Mouse (Mus musculus) left cerebral cortex, postnatal 36 days (tissue): ENCODE results near the gene Slc52a3. TPM values are rescaled to one million over a fixed set of nuclear protein-coding genes. Genes with fewer than 3 reads are reported as not detected.

Source experiments
- DNase-seq, 2 experiments: peaks; one replicate each; pipeline ENCODE4 v3.0.0; 2021 to 2022; ENCODE audit warnings: low spot score in 2 of 2, mixed read lengths in 1 of 2
- intact Hi-C: fragments of 180-260 bp; cut with DNase I; formaldehyde crosslinking; loops from one replicate; pipeline ENCODE4 v1.15.1; 2025
- total RNA-seq, 2 experiments: library from RNA; stranded (reverse); gene quantifications; 2 replicates each; pipeline ENCODE4 v1.2.3; 2021

Gene Slc52a3
- 1 to 10 TPM; 2.2 to 3.2 TPM for total RNA-seq

DNA sequence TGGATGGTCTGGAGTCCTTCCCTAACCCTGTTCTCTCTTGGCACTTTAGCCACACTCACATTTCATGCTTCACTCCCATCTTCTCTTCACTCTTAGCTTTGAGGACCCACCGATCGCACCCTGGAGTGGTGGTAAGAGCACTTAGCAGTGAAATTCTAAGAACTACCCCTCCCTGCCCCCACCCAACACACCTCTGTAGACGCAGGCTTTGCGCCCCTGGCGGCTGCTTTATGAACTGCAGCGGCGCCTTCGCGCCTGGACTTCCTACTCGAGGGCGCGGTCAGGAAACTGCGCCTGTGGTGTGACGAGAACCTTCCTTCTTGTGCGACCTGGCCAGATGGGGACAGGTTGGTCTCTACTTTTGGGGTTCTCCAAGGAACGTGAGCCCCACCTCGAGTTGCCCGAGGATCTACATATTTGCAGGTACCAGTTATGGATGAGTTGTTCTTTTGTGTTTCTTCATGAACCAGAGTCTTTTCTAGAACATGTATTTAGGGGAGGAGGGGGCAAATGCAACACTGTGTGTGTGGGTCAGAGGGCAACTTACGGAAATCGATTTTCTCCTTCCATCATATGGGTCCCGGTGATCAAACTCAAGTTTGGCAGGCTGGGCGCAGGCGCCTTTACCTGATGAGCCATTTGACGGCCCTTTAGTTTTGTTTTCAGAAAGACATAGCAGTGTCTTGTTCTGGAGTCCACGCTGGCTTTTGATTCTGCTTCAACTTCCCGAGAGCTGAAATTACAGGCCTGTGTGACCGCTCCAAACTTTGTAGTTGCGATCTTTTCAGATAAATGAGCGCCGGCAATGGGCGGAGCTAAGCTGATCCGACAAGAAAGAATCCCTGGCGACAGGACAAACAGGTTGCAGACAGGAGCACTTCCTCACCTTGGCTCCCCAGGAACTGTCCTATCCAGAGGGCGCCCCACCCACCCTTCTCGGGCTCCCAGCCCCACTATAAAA lies at the start of gene Slc52a3:
Slc52a3 (plus strand) TSS at position 283 of the 961 bp plus-strand sequence.
- DNase-seq: peak; percentile 72 to 78
- intact Hi-C loops: no loop called here

DNA sequence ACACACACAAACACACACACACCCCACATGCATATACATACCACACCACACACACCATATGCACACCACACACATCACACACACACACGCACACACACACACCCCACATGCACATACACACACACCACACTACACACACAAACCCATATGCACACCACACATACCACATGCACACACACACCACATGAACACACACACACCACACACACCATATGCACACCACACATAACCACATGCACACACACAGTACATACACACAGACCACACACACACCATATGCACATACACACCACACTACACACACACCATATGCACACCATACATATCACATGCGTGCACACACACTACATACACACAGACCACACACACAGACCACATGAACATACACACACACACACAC lies 48.7 kb upstream of the Slc52a3 start:
- intact Hi-C loops: no loop called here

DNA sequence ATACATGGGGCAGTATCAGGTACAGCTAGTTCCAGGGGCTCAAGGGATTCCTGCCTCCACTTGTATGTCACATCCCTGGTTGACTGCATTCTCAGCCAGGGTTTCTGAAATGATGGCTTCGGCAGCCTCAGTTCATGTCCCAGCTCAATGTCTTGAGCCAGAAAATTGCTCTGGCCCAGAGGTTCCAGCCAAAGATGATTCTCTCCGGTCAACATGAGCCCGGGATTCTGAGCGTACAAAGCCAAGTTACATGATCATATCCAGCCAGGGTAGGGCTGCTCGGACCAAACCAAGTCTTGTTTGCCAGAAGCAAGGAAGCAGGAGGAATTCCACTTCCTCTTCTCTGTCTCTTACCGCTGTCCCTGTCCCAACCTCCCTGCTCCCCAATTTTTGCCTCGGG lies 48.0 kb upstream of the Slc52a3 start:
- intact Hi-C loops: no loop called here
- no peak for DNase-seq

More for the DNA sequence above, 48.7 kb upstream of the Slc52a3 start:
- no peak for DNase-seq

DNA sequence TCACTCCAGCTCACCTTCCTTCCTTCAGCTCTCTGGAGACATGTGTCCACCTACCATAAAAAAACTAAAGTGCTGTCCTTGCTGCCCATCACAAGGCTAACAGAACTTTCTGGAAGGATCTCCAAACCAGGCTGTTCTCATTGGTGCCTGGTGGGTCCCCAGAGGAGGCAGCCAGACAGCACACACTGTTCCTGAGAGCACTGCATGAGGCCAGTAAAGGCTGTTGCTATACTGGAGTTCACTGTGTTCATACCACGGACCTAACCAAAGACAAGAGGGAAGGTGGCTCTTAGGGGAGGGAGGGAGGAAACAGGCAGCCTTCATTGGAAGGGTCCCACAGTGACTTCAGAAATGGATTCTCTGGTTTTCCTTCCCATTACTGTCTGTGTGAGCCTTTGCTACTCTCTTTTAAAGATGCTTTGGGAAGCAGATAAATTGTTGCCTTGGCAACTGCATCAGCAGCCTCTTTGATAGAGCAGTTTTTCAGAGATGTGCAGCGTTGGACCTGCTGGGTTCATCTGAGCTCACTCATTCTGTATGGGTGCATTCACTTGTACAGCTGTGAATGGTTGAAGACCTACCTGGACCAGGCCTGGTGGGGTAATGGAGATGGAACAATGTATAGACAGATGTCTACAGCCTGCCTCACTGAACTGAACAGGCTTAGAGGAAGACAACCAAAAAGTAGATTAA lies 47.1 kb upstream of the Slc52a3 start:
- DNase-seq: no peak
- intact Hi-C loops: no loop called here

DNA sequence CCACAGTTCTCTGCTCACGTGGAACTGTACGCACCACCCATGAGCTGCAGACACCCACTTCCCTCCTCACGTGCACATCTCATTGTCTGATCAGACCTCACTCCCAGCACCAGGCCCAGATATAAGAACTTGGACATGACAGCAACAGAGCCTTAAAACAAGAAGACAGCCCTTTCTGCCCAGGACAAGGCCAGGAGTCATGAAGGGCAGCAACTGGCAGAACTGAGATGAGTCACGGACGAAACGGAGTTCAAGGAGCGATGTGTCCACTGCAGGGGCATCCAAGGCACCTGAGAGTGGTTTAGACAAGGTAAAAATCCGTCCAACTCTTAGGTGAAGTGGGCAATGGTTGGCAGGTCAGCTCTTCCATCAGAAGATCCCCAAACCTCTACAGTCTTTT lies 42.6 kb upstream of the Slc52a3 start:
- DNase-seq: no peak
- intact Hi-C loops: no loop called here

DNA sequence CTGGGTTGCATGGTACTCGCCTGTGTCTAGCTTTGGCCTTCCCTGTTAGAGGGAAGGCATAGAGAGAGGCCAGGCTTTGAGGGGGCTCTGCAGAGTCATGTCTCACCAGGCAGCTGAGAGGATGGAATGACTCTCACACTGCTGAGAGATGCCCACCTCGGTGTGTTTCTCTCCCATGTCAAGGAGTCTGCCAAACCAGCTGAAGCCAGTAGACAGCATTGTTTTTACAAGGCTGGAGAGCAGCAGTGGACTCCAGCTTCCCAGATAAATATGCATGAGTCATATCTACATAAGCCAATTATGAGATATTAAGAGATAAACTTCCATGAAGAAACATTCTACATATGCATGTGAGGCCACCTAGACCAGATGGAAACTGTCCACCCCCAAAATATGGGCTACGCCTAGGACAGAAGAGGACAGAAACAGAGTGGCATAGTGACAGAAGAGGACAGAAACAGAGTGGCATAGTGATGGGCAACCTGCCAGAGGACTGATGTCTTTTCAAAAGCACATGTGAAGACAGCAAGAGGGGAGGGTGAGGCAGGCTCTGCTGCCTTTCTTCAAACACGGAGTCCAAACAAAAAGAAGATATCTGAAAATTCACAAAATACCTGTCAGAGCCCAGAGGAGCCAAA lies 39.7 kb upstream of the Slc52a3 start:
- DNase-seq: no peak
- intact Hi-C loops: no loop called here

DNA sequence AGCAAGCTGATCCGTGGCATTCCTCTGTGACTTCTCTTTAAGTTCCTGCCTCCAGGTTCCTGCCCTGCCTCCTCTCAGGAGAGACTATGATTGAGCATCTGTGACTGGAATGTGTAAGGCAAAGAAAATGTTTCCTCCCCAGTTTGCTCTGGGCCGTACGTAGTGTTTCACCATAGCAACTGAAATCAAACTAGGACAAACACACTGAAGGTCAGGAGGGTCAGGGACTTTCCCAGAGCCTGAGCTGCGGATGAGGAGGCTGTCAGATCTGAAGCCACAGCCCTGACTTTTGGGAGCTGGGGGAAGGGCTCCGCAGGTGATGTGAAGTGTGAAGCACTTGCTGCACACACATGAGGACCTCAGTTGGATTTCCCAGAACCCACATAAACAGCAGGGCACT lies 37.0 kb upstream of the Slc52a3 start:
- DNase-seq: no peak
- intact Hi-C loops: no loop called here

DNA sequence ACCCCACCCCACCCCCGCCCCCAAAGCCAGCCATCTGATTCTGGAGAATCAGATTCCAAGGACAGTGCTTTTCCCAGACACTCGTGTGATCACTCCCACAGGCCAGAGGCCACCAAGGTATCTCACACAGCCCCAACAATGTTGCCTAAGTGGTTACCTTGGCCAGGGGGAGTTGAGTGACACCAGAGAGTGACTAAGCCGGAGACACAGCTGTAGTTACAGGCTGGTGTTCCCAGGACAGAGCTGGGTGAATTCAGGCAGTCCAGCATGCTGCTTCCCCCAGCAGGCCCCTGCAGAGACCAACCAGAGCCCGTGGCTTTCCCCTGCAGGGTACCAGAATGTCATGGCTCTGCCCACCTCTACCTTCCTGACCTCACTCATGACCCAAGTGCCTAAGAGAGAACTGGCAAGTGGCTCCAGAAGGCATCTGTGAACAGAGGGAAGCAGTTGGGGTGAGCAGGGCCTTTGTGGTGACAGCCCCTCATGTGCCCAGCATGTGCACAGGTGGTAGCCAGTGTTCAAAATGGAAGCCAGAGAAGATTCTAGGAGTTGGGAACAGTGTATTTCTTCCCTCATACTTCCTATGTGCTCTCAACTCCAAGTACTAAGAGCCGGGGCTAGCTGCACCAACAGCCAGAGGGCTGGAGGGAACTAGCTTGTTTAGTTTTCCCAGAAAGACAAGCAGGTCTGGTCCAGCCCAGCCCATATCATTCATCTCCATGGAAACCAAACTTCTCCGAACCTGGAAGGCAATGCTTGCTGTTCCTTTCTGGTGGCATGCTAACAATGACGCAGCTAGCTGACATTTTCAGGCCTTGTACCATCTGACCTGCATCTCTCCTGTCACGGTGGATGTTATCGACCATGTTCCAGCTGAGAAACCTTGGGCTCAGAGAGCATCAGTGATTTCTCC lies 34.8 kb upstream of the Slc52a3 start:
- no peak for DNase-seq

DNA sequence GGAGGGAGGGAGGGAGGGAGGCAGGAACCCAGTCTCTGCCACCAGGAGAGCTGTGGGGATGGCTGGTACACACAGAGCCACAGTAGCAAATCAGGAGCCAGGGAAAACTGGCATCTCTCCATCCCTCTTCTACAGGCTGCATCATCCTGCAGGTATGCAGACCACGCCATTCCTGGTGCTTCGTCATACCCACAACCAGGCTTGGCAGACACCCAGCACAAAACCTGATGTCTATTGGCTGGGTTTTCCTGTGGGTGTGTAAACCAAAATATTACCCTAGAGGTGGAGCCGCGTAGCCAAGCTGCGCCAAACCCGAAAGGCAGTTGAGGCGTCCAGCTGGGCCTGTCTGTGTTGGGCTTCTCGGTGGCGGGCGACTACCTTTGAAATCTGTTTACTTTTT lies 33.8 kb upstream of the Slc52a3 start:
- DNase-seq: peak; percentile 76 to 80
- intact Hi-C loops: no loop called here

More for the DNA sequence above, 34.8 kb upstream of the Slc52a3 start:
- intact Hi-C loops: no loop called here

DNA sequence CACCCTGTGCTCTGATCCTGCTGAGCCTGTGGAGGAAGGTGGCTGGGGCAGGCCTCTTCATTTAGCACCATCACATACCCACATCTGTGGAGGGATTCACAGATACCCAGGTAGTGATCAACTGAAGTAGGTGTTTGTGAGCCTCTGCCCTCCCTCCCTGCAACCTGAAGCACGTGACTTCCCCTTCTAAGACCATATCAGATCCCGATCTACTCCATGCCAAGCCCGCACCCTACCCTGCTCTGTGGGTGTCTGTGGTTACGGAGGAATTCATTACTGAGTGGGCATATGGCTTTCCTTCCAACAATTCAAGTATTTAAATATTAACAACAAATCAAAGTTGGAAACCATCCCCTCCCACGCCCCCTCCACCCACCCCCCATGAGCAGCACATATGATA lies 33.0 kb upstream of the Slc52a3 start:
- intact Hi-C loops: no loop called here
- DNase-seq: no peak

DNA sequence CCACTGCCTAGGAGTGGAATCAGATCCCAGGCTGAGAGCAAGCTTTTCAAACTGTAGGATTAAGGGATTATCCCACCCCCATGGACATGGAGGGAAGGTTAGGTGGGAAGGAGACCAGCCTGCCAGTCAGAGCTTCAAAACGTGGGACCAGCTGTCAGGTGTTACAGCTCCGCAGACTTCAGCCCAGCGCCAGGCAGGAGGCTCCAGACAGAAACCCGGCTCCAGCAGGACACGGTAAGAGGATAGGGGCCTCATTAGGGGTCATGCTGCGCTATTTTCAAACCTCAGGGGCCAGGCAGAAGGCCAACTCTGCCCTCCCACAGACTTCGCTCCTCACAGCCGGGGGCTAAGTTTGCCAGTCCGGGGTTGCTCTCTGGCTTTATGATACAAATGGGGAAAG lies 32.3 kb upstream of the Slc52a3 start:
- intact Hi-C loops: no loop called here
- no peak for DNase-seq

DNA sequence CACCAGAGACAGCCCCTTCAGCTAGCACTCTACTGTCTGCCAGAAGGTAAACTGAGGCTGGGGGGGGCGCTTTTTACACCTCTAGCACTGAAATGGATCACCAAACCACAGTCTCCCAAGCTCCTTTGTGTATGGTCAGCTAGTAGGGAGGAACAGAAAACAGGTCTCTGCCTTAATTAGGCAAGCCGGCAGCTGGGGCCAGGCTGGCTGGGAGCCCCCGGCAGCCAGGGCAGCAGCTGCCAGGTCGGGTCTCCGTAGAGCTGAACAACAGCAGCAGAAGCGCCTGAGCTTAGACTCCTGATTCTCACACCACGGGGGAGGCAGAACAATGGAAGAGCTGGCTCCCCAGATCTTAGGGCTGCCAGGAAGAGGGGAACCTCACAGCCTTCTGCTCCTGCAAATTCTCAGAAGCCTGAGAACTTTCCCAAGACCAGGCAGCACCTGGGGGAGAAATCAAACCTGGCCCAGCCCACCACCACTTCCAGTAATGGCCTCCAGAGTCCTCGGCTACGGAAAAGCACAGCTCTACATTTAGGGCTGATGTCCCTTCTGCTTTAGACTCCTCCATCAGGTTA lies 29.0 kb upstream of the Slc52a3 start:
- DNase-seq: no peak
- intact Hi-C loops: no loop called here

DNA sequence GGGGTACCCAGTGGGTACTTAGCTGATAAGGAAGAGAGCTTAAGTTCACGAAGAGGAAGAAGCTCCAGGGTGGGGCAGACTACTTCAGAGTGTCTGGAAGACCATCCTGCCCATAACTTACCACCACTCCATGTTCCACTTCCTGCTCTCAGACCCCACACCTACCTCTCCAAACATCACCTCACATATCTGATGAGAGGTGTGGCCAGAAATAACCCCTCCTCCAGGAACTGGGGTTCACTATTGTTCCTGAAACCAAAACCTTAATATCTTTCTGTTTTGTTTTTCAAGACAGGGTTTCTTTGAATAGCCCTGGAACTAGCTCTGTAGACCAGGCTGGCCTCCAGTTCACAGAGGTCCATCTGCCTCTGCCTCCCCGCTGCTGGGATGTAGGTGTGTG lies 28.5 kb upstream of the Slc52a3 start:
- intact Hi-C loops: no loop called here

DNA sequence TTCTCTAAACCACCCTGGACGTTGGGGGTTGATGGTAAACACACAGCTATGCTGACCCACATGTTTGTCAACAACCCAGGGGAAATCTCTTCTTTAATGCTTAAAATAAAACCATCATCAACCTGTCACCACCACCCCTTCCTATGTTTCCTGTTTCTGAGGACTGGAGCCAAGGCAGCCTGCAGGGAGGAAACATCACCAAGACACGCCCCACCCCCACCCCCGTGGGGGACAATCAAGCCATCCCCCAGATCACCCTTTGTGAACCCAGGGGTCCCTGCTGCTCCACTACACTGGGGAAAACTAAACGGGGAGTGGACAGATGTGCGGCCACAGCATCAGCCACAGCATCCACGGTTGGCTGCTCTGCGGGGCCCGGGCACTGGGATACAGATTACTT lies 27.9 kb upstream of the Slc52a3 start:
- intact Hi-C loops: no loop called here
- DNase-seq: no peak

More for the DNA sequence above, 28.5 kb upstream of the Slc52a3 start:
- DNase-seq: no peak

DNA sequence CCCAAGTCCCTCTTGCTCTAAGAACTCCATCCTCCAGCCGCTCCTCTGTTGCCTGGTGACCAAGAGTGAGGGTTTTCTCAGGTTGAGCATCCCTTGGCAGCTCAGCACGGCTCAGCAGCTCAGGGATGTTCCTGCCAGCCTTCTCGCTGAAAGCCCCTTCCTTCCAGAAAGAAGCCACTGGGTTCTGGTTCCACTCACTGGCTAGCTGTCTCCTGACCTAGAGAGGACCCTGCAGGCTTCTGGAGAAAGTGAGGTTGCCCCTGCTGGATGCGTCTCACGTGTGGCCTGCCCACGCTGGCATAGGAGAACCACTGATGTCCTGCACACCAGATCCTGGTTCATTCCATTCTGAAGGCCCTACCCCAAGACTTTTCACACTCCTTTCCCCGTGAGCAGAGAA lies 27.3 kb upstream of the Slc52a3 start:
- no peak for DNase-seq
- intact Hi-C loops: no loop called here

DNA sequence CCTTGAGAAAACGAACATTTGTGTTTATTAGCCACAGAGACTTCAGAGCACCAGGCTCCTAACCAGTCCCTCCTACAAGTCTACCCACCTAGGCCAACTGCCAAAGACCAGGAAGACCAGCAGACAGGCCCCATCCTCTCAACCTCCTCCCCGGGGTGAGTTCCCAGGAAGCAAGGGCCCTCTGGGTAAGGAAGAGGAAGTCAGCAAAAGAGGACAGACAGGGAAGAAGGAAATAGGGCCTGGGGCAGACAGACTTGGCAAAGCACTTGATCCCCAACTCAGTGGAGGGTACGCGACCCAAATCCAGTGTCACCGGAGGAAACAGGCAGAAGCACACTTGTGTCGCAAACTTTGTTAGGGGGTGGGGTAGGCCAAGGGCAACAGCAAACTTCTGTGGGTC lies 26.9 kb upstream of the Slc52a3 start:
- no peak for DNase-seq
- intact Hi-C loops: no loop called here

DNA sequence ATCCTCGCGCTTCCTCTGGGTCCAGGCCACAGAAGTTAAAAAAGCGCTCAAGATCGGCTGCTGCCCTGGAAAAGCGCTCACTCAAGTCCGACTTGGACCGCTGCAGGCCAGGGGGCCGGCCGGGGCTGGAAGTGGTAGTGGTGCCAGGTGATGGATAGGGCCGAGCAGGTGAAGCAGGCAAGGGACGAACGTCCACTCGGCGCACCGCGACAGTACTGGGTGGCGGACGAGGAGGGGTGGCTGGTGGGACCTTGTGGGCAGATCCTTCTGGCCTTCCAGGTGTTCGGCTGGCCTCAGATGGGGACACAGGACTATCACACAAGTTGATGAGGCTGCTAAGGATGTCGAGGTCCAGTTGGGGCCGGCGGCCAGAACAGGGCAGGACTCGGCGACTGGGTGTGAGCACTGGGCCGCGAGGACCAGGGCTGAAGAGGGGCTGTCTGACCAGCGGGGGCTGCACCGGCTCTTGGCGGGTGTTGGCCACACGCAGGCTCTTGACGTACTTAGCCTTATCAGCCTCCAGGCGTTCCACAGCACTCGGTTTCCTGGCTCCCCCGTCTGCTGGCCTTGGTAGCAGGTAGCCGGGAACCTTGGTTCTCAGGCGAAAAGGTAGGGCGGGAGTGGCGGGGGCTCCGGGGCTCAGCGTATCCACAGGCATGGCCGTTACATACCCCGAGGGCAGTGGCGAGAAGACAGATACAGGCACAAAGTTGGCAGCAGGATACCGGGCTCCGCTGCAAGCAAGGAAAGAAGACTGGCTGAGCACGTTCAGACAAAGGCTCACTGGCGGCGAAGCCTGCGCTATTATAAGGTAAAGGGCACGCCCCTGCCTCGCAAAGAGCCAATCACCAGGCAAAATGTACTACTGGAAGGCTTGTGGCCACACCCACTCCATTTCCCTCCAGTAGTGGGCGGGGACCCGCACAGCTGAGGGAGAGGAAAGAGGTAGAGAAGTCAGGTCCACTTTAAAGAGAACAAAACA lies 25.8 kb upstream of the Slc52a3 start:
- peak; percentile 58 to 64 for DNase-seq
- intact Hi-C loops: no loop called here

DNA sequence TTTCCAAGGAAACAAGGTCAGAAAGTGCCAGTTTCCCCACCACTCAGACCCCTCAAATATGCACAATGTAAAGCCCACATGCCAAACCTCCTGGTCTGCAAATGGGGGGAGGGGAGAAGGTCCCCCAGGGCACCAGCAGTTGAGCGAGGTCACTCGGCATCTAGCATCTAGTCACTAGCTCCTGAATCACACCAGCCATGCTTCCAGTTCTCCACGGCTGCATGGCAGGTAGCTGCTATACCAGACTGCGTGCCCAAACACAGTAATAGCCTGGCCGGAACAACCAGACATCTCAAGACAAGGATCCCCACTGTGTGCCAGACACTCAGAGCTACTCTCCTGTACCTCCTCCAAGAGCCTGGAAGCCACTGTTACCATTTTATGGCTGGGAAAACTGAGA lies 24.6 kb upstream of the Slc52a3 start:
- intact Hi-C loops: no loop called here
- DNase-seq: no peak
